ENCODE assay signal across 8 mouse cellular contexts in genomic region chr8:84729921-84730362, GRCm38 (mm10). TPM values are rescaled to one million over a fixed set of nuclear protein-coding genes. Genes with fewer than 3 reads are reported as not detected.
DNase-seq lines count a peak whose midpoint lies in the region; ATAC-seq and TF ChIP-seq lines count a peak whose summit lies in the region.

No protein-coding gene starts in this region.

- TF ChIP-seq CTCF in small intestine, adult 2 months (IDR thresholded peaks at IDR 0.05; ENCODE audit: extremely low read depth, insufficient read length, insufficient replicate concordance, low read depth, low read length) = no peak

- no peak overlapping the region for H3K4me2 ChIP-seq in kidney, embryonic 16.5 days (replicated peaks; ENCODE audit: low read depth, low read length)
- peak overlapping the region; percentile 11; the same call in 1 of the 2 replicates for H3K4me2 ChIP-seq in heart, embryonic 14.5 days (ENCODE audit: low read length)
- peak overlapping the region; percentile 77 for H3K4me2 ChIP-seq in liver, embryonic 12.5 days

- H3K4me1 ChIP-seq in kidney, embryonic 16.5 days (ENCODE audit: insufficient read depth, low read length) = peaks cover 51% of the 10 kb centered on the region
- peaks cover 67 to 72% of the 10 kb centered on the region in 2 experiments for H3K4me1 ChIP-seq in heart, embryonic 14.5 days (ENCODE audit: control insufficient read depth in 2 of 2, insufficient read depth in 2 of 2, low read length in 2 of 2)
- H3K4me1 ChIP-seq in liver, embryonic 12.5 days = peaks cover 91% of the 10 kb centered on the region
- H3K4me1 ChIP-seq in small intestine, adult 2 months (ENCODE audit: control insufficient read depth, insufficient read depth, insufficient read length, low read length) = peaks cover 31% of the 10 kb centered on the region

- no peaks in the 10 kb centered on the region for H3K27me3 ChIP-seq in kidney, embryonic 16.5 days (ENCODE audit: insufficient read depth, low read length)
- H3K27me3 ChIP-seq in heart, embryonic 14.5 days (ENCODE audit: control insufficient read depth, insufficient read depth, low read length) = no peaks in the 10 kb centered on the region
- peaks cover 12% of the 10 kb centered on the region for H3K27me3 ChIP-seq in liver, embryonic 12.5 days (replicated peaks)
- H3K27me3 ChIP-seq in small intestine, adult 2 months (ENCODE audit: control insufficient read depth, insufficient read depth, low read length) = no peaks in the 10 kb centered on the region

- H3K4me3 ChIP-seq in kidney, embryonic 16.5 days (ENCODE audit: low read length) = no peak overlapping the region
- no peak overlapping the region for H3K4me3 ChIP-seq in heart, embryonic 14.5 days (ENCODE audit: control insufficient read depth in 1 of 2, insufficient read depth in 1 of 2, low read depth in 1 of 2, low read length in 2 of 2)
- peak overlapping the region; percentile 39; the same call in 1 of the 2 replicates for H3K4me3 ChIP-seq in liver, embryonic 12.5 days
- H3K4me3 ChIP-seq in small intestine, adult 2 months (ENCODE audit: low read depth, low read length) = no peak overlapping the region

- peak; percentile 68 for DNase-seq in kidney, adult 11 months
- DNase-seq in cerebellum, adult 9-11 months = peak; percentile 79
- no peak for DNase-seq in Muller cell, postnatal 12 days (ENCODE audit: inconsistent ontology term)
- DNase-seq in thymus, adult 18-20 months = no peak

- H3K9ac ChIP-seq in kidney, embryonic 16.5 days (replicated peaks; ENCODE audit: low read length) = no peak overlapping the region
- H3K9ac ChIP-seq in heart, embryonic 14.5 days (ENCODE audit: low read length) = peak overlapping the region; percentile 22; the same call in 1 of the 2 replicates
- peak overlapping the region; percentile 78 for H3K9ac ChIP-seq in liver, embryonic 12.5 days

- TF ChIP-seq POLR2A in small intestine, adult 2 months (IDR thresholded peaks at IDR 0.05; ENCODE audit: low read depth, low read length) = no peak

- H3K9me3 ChIP-seq in kidney, embryonic 16.5 days (ENCODE audit: low read length) = no peaks in the 10 kb centered on the region
- no peaks in the 10 kb centered on the region for H3K9me3 ChIP-seq in heart, embryonic 14.5 days (ENCODE audit: control insufficient read depth, low read length)
- no peaks in the 10 kb centered on the region for H3K9me3 ChIP-seq in liver, embryonic 12.5 days (replicated peaks)

- ATAC-seq in kidney, embryonic 16.5 days (ENCODE audit: low FRiP score, low TSS enrichment) = no peak
- no peak for ATAC-seq in heart, embryonic 14.5 days (ENCODE audit: insufficient number of reproducible peaks, insufficient read depth, low FRiP score, low read depth)
- ATAC-seq in liver, embryonic 12.5 days = no peak

- 89% methylated on average over 16 of the region's 16 CpGs for WGBS in kidney, embryonic 16.5 days
- 77% methylated on average over 16 of the region's 16 CpGs for WGBS in heart, embryonic 14.5 days
- WGBS in liver, embryonic 12.5 days (ENCODE audit: insufficient replicate concordance) = 84% methylated on average over 16 of the region's 16 CpGs
- WGBS in small intestine, adult 2 months = 88% methylated on average over 16 of the region's 16 CpGs

- no peak overlapping the region; the same call in 1 of the 2 replicates for H3K27ac ChIP-seq in kidney, embryonic 16.5 days (ENCODE audit: low read length)
- H3K27ac ChIP-seq in heart, embryonic 14.5 days (replicated peaks in 1 of 2; ENCODE audit: control insufficient read depth in 1 of 2, insufficient read depth in 1 of 2, low read depth in 2 of 2, low read length in 2 of 2) = peak overlapping the region; percentile 71 to 82
- peak overlapping the region; percentile 99 for H3K27ac ChIP-seq in liver, embryonic 12.5 days
- H3K27ac ChIP-seq in small intestine, adult 2 months (ENCODE audit: insufficient read depth, low read depth, low read length) = peak overlapping the region; percentile 21; the same call in 1 of the 2 replicates

- H3K36me3 ChIP-seq in kidney, embryonic 16.5 days (ENCODE audit: insufficient read depth, low read length) = peaks cover 4% of the 10 kb centered on the region; the same call in 1 of the 2 replicates
- H3K36me3 ChIP-seq in heart, embryonic 14.5 days (ENCODE audit: control insufficient read depth, insufficient read depth, low read length) = peaks cover 25% of the 10 kb centered on the region; the same call in 1 of the 2 replicates
- peaks cover 33% of the 10 kb centered on the region for H3K36me3 ChIP-seq in liver, embryonic 12.5 days
- H3K36me3 ChIP-seq in small intestine, adult 2 months (ENCODE audit: control insufficient read depth, insufficient read depth, low read length) = peaks cover 7% of the 10 kb centered on the region

RNA-seq across cellular contexts. Expression of gene G430095P16Rik, which starts 7.1 kb away (rescaled TPM):
- polyA plus RNA-seq in kidney, embryonic 16.5 days (2015; fragmentation: Nextera tagmentation; extraction: Ambion mirVana) = 2.3 and 2.8 TPM in 2 replicates
- polyA plus RNA-seq in heart, embryonic 14.5 days (2014; fragmentation: Nextera tagmentation; extraction: Ambion mirVana) = 5.2 and 5.9 TPM in 2 replicates
- 11.0 and 12.0 TPM in 2 replicates for polyA plus RNA-seq in liver, embryonic 12.5 days (2016; fragmentation: Nextera tagmentation; extraction: Ambion mirVana)
- polyA plus RNA-seq in small intestine, adult 2 months (2012; rRNA removed) = 0.30 TPM in 2 replicates

RNA-seq across cellular contexts. Expression of gene Lyl1, which starts 28.7 kb away (rescaled TPM):
- 7.9 and 8.1 TPM in 2 replicates for polyA plus RNA-seq in kidney, embryonic 16.5 days (2015; fragmentation: Nextera tagmentation; extraction: Ambion mirVana)
- polyA plus RNA-seq in heart, embryonic 14.5 days (2014; fragmentation: Nextera tagmentation; extraction: Ambion mirVana) = 12.1 and 13.7 TPM in 2 replicates
- polyA plus RNA-seq in liver, embryonic 12.5 days (2016; fragmentation: Nextera tagmentation; extraction: Ambion mirVana) = 82.3 and 83.1 TPM in 2 replicates
- 4.2 and 8.2 TPM in 2 replicates for polyA plus RNA-seq in small intestine, adult 2 months (2012; rRNA removed)

RNA-seq across cellular contexts. Expression of gene Nacc1, which starts 42.3 kb away (rescaled TPM):
- polyA plus RNA-seq in kidney, embryonic 16.5 days (2015; fragmentation: Nextera tagmentation; extraction: Ambion mirVana) = 22.5 and 26.7 TPM in 2 replicates
- polyA plus RNA-seq in heart, embryonic 14.5 days (2014; fragmentation: Nextera tagmentation; extraction: Ambion mirVana) = 15.1 and 17.4 TPM in 2 replicates
- polyA plus RNA-seq in liver, embryonic 12.5 days (2016; fragmentation: Nextera tagmentation; extraction: Ambion mirVana) = 12.5 and 12.9 TPM in 2 replicates
- 57.2 and 104 TPM in 2 replicates for polyA plus RNA-seq in small intestine, adult 2 months (2012; rRNA removed)

RNA-seq across cellular contexts. Expression of gene Trmt1, which starts 43.8 kb away (rescaled TPM):
- polyA plus RNA-seq in kidney, embryonic 16.5 days (2015; fragmentation: Nextera tagmentation; extraction: Ambion mirVana) = 81.5 and 82.9 TPM in 2 replicates
- polyA plus RNA-seq in heart, embryonic 14.5 days (2014; fragmentation: Nextera tagmentation; extraction: Ambion mirVana) = 46.1 and 50.0 TPM in 2 replicates
- polyA plus RNA-seq in liver, embryonic 12.5 days (2016; fragmentation: Nextera tagmentation; extraction: Ambion mirVana) = 57.3 and 62.0 TPM in 2 replicates
- 38.3 and 55.2 TPM in 2 replicates for polyA plus RNA-seq in small intestine, adult 2 months (2012; rRNA removed)

Comparison
In these comparisons a context has a peak if more than half of its experiments do, and no peak if none do; other contexts are left out.
1. DNase-seq: peak in kidney, adult 11 months (single experiment) and cerebellum, adult 9-11 months (single experiment); none in Muller cell, postnatal 12 days (single experiment) and thymus, adult 18-20 months (0 of 2).